Mouse (Mus musculus): Measurements from ENCODE around the gene Specc1.
A peak's percentile ranks its signal among the peaks of the same experiment; 100 is the strongest.

Specc1 gene

DNA sequence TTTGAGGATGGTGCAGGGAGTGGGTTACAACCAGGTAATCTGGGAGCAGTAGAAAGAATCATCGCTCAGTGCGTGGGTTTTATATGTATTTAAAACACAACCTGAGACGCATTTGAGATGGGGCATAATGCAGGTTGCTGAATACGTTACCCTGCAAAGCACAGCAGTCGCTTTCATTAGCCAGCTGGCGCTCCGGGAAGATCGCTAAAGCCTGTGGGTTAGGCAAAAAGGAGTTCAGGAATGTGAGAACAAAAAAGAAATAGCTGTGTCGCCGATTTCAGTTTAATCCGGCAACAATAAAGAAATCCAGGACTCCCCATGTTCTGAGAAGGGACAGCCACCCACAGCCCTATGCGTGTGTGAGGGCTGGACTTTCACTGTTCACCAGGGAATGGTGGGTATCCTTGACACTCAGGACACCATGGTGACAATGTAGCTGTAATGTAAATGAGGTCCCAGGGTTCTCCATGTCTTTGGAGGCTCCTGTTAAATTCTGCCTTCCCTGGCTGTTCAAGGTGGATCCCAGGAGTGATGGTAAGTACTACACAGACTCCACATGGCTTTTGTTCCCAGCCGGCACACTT, 58.6 kb downstream of the Specc1 start:
- DNase-seq (ENCODE audit: low spot score) = no peak

GRCm38 (mm10) chr11:62016985-62017384, 60.4 kb downstream of the Specc1 start:
- DNase-seq (ENCODE audit: low spot score) = no peak

DNA sequence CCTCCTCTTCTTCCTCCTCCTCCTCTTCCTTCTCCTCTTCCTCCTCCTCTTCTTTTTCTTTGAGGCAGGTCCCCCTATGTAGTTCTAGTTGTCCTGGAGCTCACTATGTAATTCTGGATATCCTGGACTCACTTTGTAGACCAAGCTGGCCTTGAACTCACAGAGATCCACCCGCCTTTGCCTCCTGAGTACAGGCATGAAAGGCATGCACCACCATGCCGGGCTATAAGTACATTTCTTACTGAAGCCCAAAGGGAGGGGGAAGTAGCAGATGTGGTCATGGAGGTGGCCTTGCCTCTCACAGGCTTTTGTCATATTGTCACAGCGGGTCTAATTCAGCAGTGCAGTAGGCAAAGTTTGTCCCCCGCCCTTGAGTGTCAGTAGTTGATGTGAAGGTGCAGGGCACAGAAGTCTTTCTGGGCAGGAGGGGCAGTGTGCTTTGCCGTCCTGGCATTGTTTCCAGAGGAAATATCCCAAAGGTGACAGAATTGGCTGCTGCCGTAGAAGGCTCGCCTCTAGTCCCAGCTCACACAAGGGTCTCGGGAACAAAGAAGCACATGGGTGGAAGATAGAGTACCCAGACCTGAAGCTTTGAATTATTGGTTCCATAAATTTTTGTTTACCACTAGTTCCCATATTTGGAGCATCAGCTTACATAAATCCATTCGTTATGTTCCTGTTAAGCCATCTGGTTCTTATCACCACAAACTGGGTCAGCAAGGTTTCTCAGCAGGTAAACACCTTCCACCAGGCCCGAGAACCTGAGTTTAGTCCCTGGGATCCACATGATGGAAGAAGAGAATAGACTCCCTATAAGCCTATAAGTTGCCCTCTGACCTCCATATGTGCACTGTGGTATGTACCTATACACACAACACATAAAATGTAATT, 62.0 kb downstream of the Specc1 start:
- DNase-seq (ENCODE audit: low spot score) = no peak

DNA sequence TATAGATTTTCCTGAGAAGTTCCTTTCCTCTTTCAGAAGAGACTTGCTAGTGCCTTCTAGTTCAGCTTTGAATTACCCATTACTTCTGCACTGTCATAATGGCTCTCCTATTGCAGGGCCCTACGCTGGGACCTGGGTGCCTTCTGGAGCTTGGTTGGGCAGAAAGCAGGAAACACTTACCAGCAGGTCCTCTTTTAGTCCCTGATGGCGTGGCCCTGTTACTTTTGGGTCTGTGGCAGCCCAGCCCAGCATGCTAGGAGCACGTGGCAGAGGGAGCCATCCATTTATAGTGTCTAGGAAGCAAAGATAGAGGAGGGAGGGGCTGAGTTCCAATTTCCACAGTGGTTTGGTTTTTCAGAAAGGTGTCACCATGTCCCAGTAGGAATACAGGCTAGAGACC, 63.3 kb downstream of the Specc1 start:
- no peak for DNase-seq (ENCODE audit: low spot score)

DNA sequence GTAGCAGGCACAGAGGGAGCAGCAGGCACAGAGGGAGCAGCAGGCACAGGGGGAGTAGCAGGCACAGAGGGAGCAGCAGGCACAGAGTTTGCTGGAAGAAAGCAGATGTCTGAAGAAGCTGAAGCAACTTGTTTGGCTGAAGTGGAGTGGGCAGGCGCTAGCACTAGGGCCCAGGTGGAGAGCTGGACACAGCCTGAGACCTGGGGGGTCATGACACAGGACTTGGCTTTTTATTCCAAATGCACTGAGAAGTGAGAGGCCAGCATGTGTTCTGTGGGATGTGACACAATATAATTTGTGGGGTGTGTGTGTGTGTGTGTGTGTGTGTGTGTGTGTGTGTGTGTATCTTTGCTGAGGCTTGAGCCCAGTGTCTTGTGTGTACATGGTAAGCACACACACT, 64.3 kb downstream of the Specc1 start:
- DNase-seq (ENCODE audit: low spot score) = no peak

DNA sequence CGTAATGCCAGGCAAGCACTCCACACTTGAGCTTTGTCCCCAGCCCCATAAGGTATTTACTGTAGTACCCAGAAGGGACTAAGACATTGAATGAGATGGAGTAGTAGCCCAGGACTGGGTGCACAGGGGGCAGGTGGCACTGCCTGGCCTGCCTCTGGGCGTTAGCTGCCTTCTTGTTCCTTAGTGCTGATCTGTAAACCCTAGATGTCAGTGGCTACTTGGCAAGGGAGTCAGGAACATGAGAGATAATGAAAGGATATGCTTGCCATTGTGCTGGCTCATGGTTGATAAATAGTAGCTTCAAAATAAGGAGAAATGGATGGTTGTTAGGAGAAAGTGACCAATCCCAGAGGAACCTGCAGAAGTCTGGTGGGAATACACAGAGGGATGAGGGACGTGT, 65.5 kb downstream of the Specc1 start:
- no peak for DNase-seq (ENCODE audit: low spot score)

- DNase-seq (ENCODE audit: low spot score) = no peak
Observed at GRCm38 (mm10) chr11:62022718-62023493, 66.3 kb downstream of the Specc1 start.

GRCm38 (mm10) chr11:62023494-62024233, 67.1 kb downstream of the Specc1 start:
- no peak for DNase-seq (ENCODE audit: low spot score)

DNA sequence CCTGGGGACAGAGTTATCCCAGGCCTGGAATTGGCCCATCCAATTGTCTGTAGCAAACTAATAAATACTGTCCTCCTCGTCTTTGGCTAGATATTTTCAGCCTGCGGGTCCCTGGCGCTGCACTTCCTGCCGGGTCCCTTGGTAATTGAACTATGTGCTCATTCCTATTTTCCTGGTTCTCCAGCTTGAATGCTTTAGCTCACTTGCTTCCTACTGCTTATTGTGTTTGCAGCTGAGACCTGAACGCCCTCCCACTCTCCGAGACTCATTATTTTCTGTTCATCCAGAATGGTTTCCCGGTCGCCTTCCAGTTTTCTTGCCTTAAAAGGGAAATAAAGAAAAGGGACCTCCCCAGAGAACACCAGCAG, 67.7 kb downstream of the Specc1 start:
- no peak for DNase-seq (ENCODE audit: low spot score)

DNA sequence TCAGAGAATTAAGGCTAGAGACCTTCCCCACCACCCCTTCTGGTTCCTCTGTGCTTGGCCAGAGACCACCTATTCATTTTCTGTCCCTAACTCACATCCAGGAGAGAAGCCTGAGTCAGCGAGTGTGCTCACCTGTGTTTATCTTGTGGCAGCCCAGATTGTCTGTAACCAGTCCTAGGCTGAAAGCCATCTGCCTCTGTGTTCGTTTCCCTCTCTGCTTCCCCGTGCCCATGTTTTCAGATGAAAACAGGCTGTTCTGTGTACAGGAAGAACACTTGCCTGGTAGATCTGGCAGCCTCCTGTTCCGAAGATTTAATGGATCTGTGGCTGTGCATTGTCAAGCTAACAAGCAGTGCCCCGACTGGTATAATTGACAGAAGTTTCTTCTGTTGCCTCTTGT, 68.4 kb downstream of the Specc1 start:
- DNase-seq (ENCODE audit: low spot score) = no peak

DNA sequence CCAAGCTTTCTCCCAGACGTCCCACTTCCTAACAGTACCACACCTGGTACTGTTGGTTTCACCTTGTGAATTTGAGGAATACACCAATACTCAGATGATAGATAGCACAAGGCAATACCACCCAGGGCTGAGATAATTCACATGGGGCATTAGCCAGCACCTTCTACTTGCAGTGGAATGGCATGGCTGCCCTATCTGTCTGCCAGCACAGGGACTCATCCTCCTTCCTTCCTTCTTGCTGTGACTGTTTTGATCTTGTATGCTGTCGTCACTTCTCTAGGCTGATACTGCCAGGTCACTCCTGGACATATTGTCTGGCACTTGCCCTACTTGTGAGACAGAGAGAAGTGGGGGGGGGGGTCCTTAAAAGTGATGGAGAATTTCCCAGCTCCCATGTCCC, 69.2 kb downstream of the Specc1 start:
- DNase-seq (ENCODE audit: low spot score) = no peak

GRCm38 (mm10) chr11:62026345-62026815, 69.8 kb downstream of the Specc1 start:
- DNase-seq (ENCODE audit: low spot score) = no peak

DNA sequence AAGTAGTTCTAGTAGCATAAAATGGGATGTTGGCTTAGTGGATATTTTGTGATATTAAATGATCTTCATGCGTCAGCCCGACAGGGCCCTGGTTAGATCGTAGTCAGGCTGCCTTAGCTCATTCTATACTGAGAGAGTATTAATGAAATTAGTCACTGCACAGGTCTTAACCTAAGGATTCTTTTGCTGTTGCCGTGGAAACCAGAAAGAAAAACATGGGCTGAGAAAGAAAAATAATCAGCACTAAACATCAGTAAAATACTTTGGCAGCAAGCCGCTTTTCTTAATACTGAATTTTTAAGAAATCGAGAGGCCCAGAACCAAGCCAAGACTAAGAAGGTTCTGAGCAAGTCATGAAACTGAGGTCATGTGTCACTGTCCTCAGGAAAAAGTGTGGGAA, 70.7 kb downstream of the Specc1 start:
- DNase-seq (ENCODE audit: low spot score) = no peak

DNA sequence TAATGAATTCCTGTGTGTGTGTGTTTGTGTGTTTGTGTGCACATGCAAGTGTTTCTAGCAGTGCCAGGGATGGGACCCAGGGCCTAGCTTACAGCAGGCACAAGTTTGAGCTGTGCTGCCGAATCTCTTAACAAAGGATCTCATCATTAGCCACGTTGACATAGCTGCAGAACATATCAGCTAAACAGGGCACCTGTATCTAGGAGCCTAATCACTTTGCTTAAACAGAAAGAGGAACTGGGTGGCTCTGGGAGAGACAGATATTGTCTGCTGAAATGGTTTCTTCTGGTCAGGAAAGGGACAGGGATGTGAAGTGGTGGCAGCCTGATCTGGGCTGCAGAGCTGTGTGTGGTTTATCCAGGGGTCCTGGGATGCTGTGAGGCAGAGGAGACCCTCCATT, 71.1 kb downstream of the Specc1 start:
- no peak for DNase-seq (ENCODE audit: low spot score)

DNA sequence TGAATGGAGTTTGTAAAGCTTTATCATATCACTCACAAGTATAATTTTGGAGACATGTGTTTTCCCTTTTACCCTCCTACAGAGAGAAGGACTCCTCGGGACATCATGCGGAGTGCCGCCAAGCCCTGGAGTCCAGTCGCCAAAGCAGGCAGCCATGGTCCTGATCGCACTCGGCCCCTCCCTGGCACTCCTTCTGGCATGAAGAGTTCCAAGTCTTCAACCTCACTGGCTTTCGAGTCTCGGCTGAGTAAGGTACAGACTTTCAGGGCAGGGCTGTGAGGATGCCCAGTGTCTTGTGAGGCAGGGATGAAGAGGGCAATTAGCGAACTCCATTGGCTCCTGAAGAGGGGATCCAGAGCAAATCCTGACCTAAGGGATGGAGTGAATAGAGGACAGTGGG, 72.6 kb downstream of the Specc1 start:
- DNase-seq (ENCODE audit: low spot score) = no peak

GRCm38 (mm10) chr11:62034564-62034963, 78.0 kb downstream of the Specc1 start:
- no peak for DNase-seq (ENCODE audit: low spot score)

GRCm38 (mm10) chr11:62035220-62035619, 78.7 kb downstream of the Specc1 start:
- DNase-seq (ENCODE audit: low spot score) = no peak

- no peak for DNase-seq (ENCODE audit: low spot score)
Observed at GRCm38 (mm10) chr11:62040122-62040521, 83.6 kb downstream of the Specc1 start.

DNA sequence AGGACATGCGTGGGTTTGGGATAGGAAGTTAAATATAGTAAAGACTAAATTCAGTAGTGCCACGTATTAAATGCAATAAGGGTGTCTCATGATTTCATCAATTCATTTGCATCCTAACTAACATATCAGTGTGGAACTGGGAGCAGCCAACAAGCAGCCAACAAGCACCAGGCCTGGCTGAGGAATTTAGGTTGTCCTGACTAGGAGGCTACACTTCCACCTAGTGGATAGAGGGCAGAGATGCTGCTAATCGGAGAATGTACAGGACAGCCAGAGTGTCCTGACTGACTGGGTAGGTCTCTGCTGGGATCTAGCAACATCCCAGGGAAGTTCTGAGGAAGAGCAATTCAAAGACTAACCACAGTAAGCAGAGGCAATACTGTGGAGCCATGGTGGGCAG, 88.1 kb downstream of the Specc1 start:
- peak; percentile 79 for DNase-seq (ENCODE audit: low spot score)

- no peak for DNase-seq (ENCODE audit: low spot score)
Observed at GRCm38 (mm10) chr11:62045964-62046363, 89.4 kb downstream of the Specc1 start.

GRCm38 (mm10) chr11:62047817-62048640, 91.5 kb downstream of the Specc1 start:
- peak; percentile 86 for DNase-seq (ENCODE audit: low spot score)

All from embryo, embryonic 10 days (tissue).